Mouse (Mus musculus) C2C12 (cell line): Measurements from ENCODE around the gene Krtap10-4. TPM values are rescaled to one million over a fixed set of nuclear protein-coding genes. Genes with fewer than 3 reads are reported as not detected.

Experiments used
- H3K27me3 ChIP-seq: one replicate; pipeline ENCODE4 v1.6.1; 2011; ENCODE audit not compliant: control insufficient read depth, insufficient read depth, insufficient read length
- H3K36me3 ChIP-seq: one replicate; pipeline ENCODE4 v1.6.1; 2011; ENCODE audit not compliant: control insufficient read depth, insufficient read depth
- H3K4me3 ChIP-seq: one replicate; pipeline ENCODE4 v1.5.1; 2011; ENCODE audit warnings: mild to moderate bottlenecking, control low read depth; ENCODE audit not compliant: poor library complexity, insufficient read depth, severe bottlenecking
- H3K79me2 ChIP-seq: one replicate; pipeline ENCODE4 v1.6.1; 2011; ENCODE audit not compliant: control insufficient read depth, insufficient read depth
- H3K79me3 ChIP-seq: one replicate; pipeline ENCODE4 v1.6.1; 2011; ENCODE audit warnings: low read depth, control low read depth
- H3ac ChIP-seq: one replicate; pipeline ENCODE3; 2011; ENCODE audit warnings: low read depth; ENCODE audit not compliant: control insufficient read depth, insufficient read length
- CEBPB ChIP-seq: IDR thresholded peaks from one replicate; pipeline ENCODE4 v1.6.1; 2011; ENCODE audit warnings: low read depth, mild to moderate bottlenecking, control low read depth, moderate library complexity
- CTCF ChIP-seq: IDR thresholded peaks from one replicate; pipeline ENCODE4 v1.5.1; 2011; ENCODE audit not compliant: control insufficient read depth, insufficient read depth, insufficient read length
- FOSL1 ChIP-seq: IDR thresholded peaks from one replicate; pipeline ENCODE4 v1.8.0; 2011; ENCODE audit warnings: mild to moderate bottlenecking, low read length; ENCODE audit not compliant: poor library complexity, insufficient read depth, severe bottlenecking
- MAX ChIP-seq: IDR thresholded peaks from one replicate; pipeline ENCODE4 v1.6.1; 2011; ENCODE audit warnings: mild to moderate bottlenecking, control low read depth
- MYOD1 ChIP-seq: IDR thresholded peaks from one replicate; pipeline ENCODE4 v1.6.1; 2011; ENCODE audit warnings: low read depth; ENCODE audit not compliant: control insufficient read depth, insufficient read length
- MYOG ChIP-seq: IDR thresholded peaks from one replicate; pipeline ENCODE4 v1.6.1; 2011; ENCODE audit not compliant: control insufficient read depth, insufficient read length; ENCODE audit errors: extremely low read depth
- USF1 ChIP-seq: IDR thresholded peaks from one replicate; pipeline ENCODE4 v1.6.1; 2011; ENCODE audit warnings: low read depth, mild to moderate bottlenecking, control low read depth, moderate library complexity
- polyA plus RNA-seq: library from polyadenylated mRNA; unstranded; fragments of >200 nt; fragmentation: generic; extraction: Trizol; gene quantifications from one replicate; pipeline ENCODE4 v1.2.1, GENCODE M21; 2012; ENCODE audit warnings: missing spikeins

Gene Krtap10-4
- polyA plus RNA-seq, 1 experiment: not detected

DNA sequence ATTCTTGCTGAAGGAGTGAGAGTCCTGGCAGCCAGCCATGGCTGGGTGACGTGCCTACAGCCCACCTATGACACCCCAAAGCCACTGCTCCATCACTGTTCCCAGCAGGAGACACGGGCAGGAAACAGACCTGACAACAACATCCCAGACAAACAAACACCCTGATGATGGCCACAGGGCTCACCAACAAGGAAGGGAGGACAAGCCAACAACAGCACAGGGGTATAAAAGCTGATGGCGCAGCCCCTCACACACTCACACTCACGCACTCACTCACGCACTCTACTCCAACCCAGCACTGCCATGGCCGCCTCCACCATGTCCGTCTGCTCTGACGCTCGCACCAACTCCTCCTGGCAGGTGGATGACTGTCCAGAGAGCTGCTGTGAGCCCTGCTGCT is 25.7 kb upstream of the Krtap10-4 start, which contains the start of gene Gm10318:
TSS of gene Gm10318 (plus strand) at position 301 of the 400 bp plus-strand sequence.
- no peaks in the 10 kb centered on the region for H3K36me3 ChIP-seq

DNA sequence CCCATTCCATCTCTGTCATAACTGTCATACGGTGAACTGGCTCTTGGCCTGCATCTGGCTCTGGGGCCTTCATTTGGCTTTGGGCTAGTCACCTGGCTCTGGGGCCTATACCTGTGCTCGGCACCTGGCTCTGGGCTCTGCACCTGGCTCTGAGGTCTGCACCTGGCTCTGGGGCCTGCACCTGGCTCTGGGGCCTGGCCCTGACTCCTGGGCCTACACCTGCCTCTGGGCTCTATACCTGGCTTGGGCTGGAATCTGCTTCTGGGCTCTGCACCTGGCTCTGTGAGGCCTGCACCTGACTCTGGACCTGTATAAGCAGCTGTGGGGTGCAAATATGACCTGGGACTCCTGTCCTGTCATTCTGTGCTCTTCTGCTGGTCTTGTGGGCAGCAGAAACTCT is 20.6 kb upstream of the Krtap10-4 start:
- Histone ChIP-seq H3K4me3 (no peak overlapping the region), H3ac (no peak overlapping the region), H3K79me2 (no peaks in the 10 kb centered on the region), H3K79me3 (no peaks in the 10 kb centered on the region), H3K36me3 (no peaks in the 10 kb centered on the region), H3K27me3 (peaks cover 15% of the 10 kb centered on the region)
- TF ChIP-seq MYOD1 (no peak), FOSL1 (no peak), MAX (no peak), CEBPB (no peak), USF1 (no peak), MYOG (no peak), CTCF (no peak)

More for the DNA sequence above, 25.7 kb upstream of the Krtap10-4 start, which contains the start of gene Gm10318:
- no peaks in the 10 kb centered on the region for H3K79me3 ChIP-seq
- no peak within 1 kb of the TSS for H3K4me3 ChIP-seq
- no peak within 1 kb of the TSS for H3ac ChIP-seq
- H3K79me2 ChIP-seq: no peaks in the 10 kb centered on the region
- TF ChIP-seq MYOD1 (no peak), MYOG (no peak), CEBPB (no peak), CTCF (no peak), USF1 (no peak), FOSL1 (no peak), MAX (no peak)
- peaks cover 33% of the 10 kb centered on the region for H3K27me3 ChIP-seq

DNA sequence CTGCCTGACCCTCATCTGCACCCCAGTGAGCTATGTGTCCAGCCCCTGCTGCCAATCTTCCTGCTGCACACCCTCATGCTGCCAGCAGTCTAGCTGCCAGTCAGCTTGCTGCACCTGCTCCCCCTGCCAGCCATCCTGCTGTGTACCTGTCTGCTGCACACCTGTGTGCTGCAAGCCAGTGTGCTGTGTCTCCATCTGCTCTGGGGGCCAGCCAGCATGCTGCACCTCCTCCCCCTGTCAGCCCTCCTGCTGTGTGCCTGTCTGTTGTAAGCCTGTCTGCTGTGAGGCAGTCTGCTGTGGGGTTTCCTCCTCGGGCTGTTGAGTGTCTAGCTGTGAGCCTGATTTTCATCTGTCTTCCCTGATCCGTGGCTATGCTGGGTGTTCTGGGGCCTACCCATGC is 20.1 kb upstream of the Krtap10-4 start:
- no peak for TF ChIP-seq MAX
- TF ChIP-seq MYOG: no peak
- no peak for TF ChIP-seq CEBPB
- no peak for TF ChIP-seq MYOD1
- TF ChIP-seq CTCF: no peak
- TF ChIP-seq FOSL1: no peak
- no peak for TF ChIP-seq USF1
- Histone ChIP-seq H3K79me2 (no peaks in the 10 kb centered on the region), H3K36me3 (no peaks in the 10 kb centered on the region), H3K27me3 (peaks cover 9% of the 10 kb centered on the region), H3K4me3 (no peak overlapping the region), H3K79me3 (no peaks in the 10 kb centered on the region), H3ac (no peak overlapping the region)

DNA sequence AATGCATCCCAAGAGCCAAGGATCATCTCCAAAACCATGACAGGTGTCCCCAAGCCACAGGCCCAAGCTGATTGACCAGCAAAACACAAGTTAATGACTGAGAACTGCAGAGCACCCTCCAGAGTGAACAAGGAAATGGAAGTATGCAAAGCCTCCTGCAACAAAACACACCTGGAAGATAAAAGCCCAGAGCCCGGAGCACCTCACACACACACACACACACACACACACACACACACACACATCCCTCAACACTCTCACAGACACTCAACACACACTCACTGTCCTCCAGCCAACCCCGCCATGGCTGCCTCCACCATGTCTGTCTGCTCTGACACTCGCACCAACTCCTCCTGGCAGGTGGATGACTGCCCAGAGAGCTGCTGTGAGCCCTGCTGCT is 19.6 kb upstream of the Krtap10-4 start, which contains the start of gene Gm36176:
TSS of gene Gm36176 (plus strand) at position 301 of the 400 bp plus-strand sequence.
- Histone ChIP-seq H3K79me3 (no peaks in the 10 kb centered on the region), H3K36me3 (no peaks in the 10 kb centered on the region), H3ac (no peak within 1 kb of the TSS), H3K4me3 (no peak within 1 kb of the TSS), H3K79me2 (no peaks in the 10 kb centered on the region), H3K27me3 (peaks cover 7% of the 10 kb centered on the region)
- no peak for TF ChIP-seq MYOG
- TF ChIP-seq USF1: no peak
- no peak for TF ChIP-seq MYOD1
- TF ChIP-seq CTCF: no peak
- TF ChIP-seq CEBPB: no peak
- TF ChIP-seq MAX: no peak
- no peak for TF ChIP-seq FOSL1

DNA sequence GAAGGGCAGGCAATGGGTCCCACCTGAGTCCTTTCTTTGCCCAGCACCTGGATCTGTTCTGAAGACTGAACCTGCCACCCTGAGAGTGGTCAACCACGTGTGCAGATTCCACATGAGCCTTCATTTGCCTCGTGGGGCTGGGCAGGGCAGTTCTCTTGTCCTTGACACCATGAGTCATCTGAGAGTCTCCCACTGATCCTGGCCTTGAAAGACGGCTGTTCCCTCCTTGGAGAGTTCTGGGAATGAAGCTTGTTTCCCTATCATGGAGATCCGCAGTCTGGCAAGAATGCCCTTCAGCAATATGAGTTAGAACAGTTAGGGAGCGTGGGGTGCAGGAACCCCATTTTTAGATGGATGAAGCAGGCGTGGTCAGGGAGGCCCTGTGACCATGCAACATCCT is 12.1 kb upstream of the Krtap10-4 start:
- TF ChIP-seq MYOG (no peak), CTCF (no peak), MAX (no peak), CEBPB (no peak), MYOD1 (no peak), USF1 (no peak), FOSL1 (no peak)
- no peak overlapping the region for H3K4me3 ChIP-seq

DNA sequence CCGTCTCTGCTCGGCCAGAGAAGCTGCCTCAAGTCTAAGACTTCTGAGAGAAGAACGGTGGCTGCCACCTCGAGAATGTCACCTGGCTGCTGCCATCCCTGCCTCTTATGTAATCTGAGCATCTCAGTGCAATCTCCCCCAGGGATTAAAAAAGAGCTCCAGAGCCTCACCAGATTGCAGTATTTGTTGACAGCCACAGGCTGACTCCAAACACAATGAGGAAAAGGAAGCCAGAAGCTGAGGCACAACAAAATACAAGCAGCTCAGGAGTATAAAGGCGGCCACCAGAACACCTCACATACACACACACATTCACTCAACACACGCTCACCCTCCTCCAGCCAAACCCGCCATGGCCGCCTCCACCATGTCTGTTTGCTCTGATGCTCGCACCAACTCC is 8.8 kb upstream of the Krtap10-4 start, which contains the start of gene Krtap10-10:
TSS of gene Krtap10-10 (plus strand) at position 301 of the 400 bp plus-strand sequence.
- H3K79me2 ChIP-seq: no peaks in the 10 kb centered on the region
- no peak for TF ChIP-seq FOSL1
- H3K4me3 ChIP-seq: no peak within 1 kb of the TSS
- H3K27me3 ChIP-seq: peaks cover 6% of the 10 kb centered on the region
- no peak within 1 kb of the TSS for H3ac ChIP-seq
- H3K79me3 ChIP-seq: no peaks in the 10 kb centered on the region
- H3K36me3 ChIP-seq: no peaks in the 10 kb centered on the region

More for the DNA sequence above, 12.1 kb upstream of the Krtap10-4 start:
- H3ac ChIP-seq: no peak overlapping the region
- no peaks in the 10 kb centered on the region for H3K36me3 ChIP-seq
- H3K79me3 ChIP-seq: no peaks in the 10 kb centered on the region
- no peaks in the 10 kb centered on the region for H3K79me2 ChIP-seq
- H3K27me3 ChIP-seq: peaks cover 6% of the 10 kb centered on the region
